Mouse (Mus musculus) forebrain, embryonic 11.5 days (tissue): ENCODE data around the gene Fry. TPM values are rescaled to one million over a fixed set of nuclear protein-coding genes. Genes with fewer than 3 reads are reported as not detected.

ENCODE experiments used
- ATAC-seq: fragments of 200-750 bp; cut with Nextera tagmentation; replicated peaks from 2 replicates; pipeline ENCODE4 v1.8.0; 2017; ENCODE audit warnings: moderate TSS enrichment; ENCODE audit not compliant: low FRiP score
- DNase-seq: peaks from one replicate; pipeline ENCODE4 v3.0.0-alpha.2; 2017; ENCODE audit warnings: low spot score
- H3K27ac ChIP-seq: fragments of 300-500 bp; sonication (generic); 2 replicates; pipeline ENCODE4 v1.5.1; 2014; ENCODE audit warnings: low read depth, low read length
- H3K27me3 ChIP-seq: fragments of 300-500 bp; sonication (generic); 2 replicates; pipeline ENCODE4 v1.6.1; 2014; ENCODE audit warnings: mild to moderate bottlenecking, low read length, mixed read lengths; ENCODE audit not compliant: control insufficient read depth, insufficient read depth
- H3K36me3 ChIP-seq: fragments of 300-500 bp; sonication (generic); 2 replicates; pipeline ENCODE4 v1.6.1; 2014; ENCODE audit warnings: mild to moderate bottlenecking, low read length, moderate library complexity, mixed read lengths; ENCODE audit not compliant: control insufficient read depth, insufficient read depth
- H3K4me1 ChIP-seq: fragments of 300-500 bp; sonication (generic); replicated peaks from 2 replicates; pipeline ENCODE4 v1.6.1; 2014; ENCODE audit warnings: low read length, mixed read lengths; ENCODE audit not compliant: control insufficient read depth, insufficient read depth
- H3K4me2 ChIP-seq: fragments of 300-500 bp; sonication (generic); 2 replicates; pipeline ENCODE4 v1.6.1; 2014; ENCODE audit warnings: low read depth, mild to moderate bottlenecking, low read length, moderate library complexity, mixed read lengths; ENCODE audit not compliant: severe bottlenecking
- H3K4me3 ChIP-seq: fragments of 300-500 bp; sonication (generic); 2 replicates; pipeline ENCODE4 v1.5.1; 2014; ENCODE audit warnings: low read depth, low read length
- H3K9ac ChIP-seq: fragments of 300-500 bp; sonication (generic); 2 replicates; pipeline ENCODE4 v1.6.1; 2014; ENCODE audit warnings: low read length
- H3K9me3 ChIP-seq: fragments of 300-500 bp; sonication (generic); 2 replicates; pipeline ENCODE4 v1.6.1; 2016; ENCODE audit warnings: low read length, mixed read lengths; ENCODE audit not compliant: control insufficient read depth
- WGBS: fragments of 180-500 bp; shearing (Covaris S2); extraction: QIAGEN DNeasy Blood & Tissue Kit; methylation state at CpG from one replicate; pipeline ENCODE4 v1.1.7; 2014; 5-methylcytosine and 5-hydroxymethylcytosine counted together
- polyA plus RNA-seq: library from polyadenylated mRNA; unstranded; fragments of >200 nt; fragmentation: Nextera tagmentation; extraction: Ambion mirVana; gene quantifications from 2 replicates; pipeline ENCODE4 v1.2.1, GENCODE M21; 2014

Gene Fry
- polyA plus RNA-seq, 1 experiment from 2014 or later: 8.4 TPM

- Histone ChIP-seq H3K4me3 (no peak overlapping the region), H3K27me3 (no peaks in the 10 kb centered on the region)
- 60% methylated on average over 2 of the region's 2 CpGs for WGBS
Observed at GRCm38 (mm10) chr5:150265953-150266352, 147.5 kb downstream of the Fry start.

GRCm38 (mm10) chr5:150268261-150268660, 149.8 kb downstream of the Fry start:
- no peaks in the 10 kb centered on the region for H3K36me3 ChIP-seq
- H3K4me1 ChIP-seq: no peaks in the 10 kb centered on the region
- no peaks in the 10 kb centered on the region for H3K27me3 ChIP-seq
- no peak for ATAC-seq
- no peak overlapping the region for H3K27ac ChIP-seq
- WGBS: 90% methylated on average over 3 of the region's 3 CpGs
- no peak for DNase-seq
- H3K4me3 ChIP-seq: no peak overlapping the region
- H3K4me2 ChIP-seq: no peak overlapping the region
- no peaks in the 10 kb centered on the region for H3K9me3 ChIP-seq
- H3K9ac ChIP-seq: no peak overlapping the region

More at GRCm38 (mm10) chr5:150265953-150266352, 147.5 kb downstream of the Fry start:
- no peak for DNase-seq
- H3K4me2 ChIP-seq: no peak overlapping the region
- no peak for ATAC-seq
- no peaks in the 10 kb centered on the region for H3K4me1 ChIP-seq
- no peaks in the 10 kb centered on the region for H3K36me3 ChIP-seq
- no peak overlapping the region for H3K27ac ChIP-seq
- H3K9me3 ChIP-seq: no peaks in the 10 kb centered on the region
- H3K9ac ChIP-seq: no peak overlapping the region

GRCm38 (mm10) chr5:150270468-150270867, 152.0 kb downstream of the Fry start:
- Histone ChIP-seq H3K4me2 (no peak overlapping the region), H3K4me3 (no peak overlapping the region), H3K27ac (no peak overlapping the region), H3K9me3 (no peaks in the 10 kb centered on the region), H3K4me1 (no peaks in the 10 kb centered on the region), H3K9ac (no peak overlapping the region), H3K27me3 (no peaks in the 10 kb centered on the region), H3K36me3 (no peaks in the 10 kb centered on the region)
- ATAC-seq (no peak), DNase-seq (no peak)
- 89% methylated on average over 4 of the region's 4 CpGs for WGBS

GRCm38 (mm10) chr5:150272173-150272572, 153.7 kb downstream of the Fry start:
- WGBS: 90% methylated on average over 9 of the region's 9 CpGs
- Histone ChIP-seq H3K27me3 (no peaks in the 10 kb centered on the region), H3K36me3 (no peaks in the 10 kb centered on the region), H3K27ac (no peak overlapping the region), H3K9ac (no peak overlapping the region), H3K4me3 (no peak overlapping the region), H3K4me1 (no peaks in the 10 kb centered on the region), H3K4me2 (no peak overlapping the region), H3K9me3 (no peaks in the 10 kb centered on the region)
- ATAC-seq (no peak), DNase-seq (no peak)

- no peaks in the 10 kb centered on the region for H3K27me3 ChIP-seq
- H3K9ac ChIP-seq: no peak overlapping the region
- DNase-seq (no peak), ATAC-seq (no peak)
- 90% methylated on average over 6 of the region's 6 CpGs for WGBS
- H3K27ac ChIP-seq: no peak overlapping the region
- H3K4me3 ChIP-seq: no peak overlapping the region
- no peak overlapping the region for H3K4me2 ChIP-seq
- no peaks in the 10 kb centered on the region for H3K9me3 ChIP-seq
- H3K36me3 ChIP-seq: no peaks in the 10 kb centered on the region
- no peaks in the 10 kb centered on the region for H3K4me1 ChIP-seq
Observed at GRCm38 (mm10) chr5:150275314-150275713, 156.9 kb downstream of the Fry start.

GRCm38 (mm10) chr5:150276611-150277010, 158.2 kb downstream of the Fry start:
- Histone ChIP-seq H3K4me1 (no peaks in the 10 kb centered on the region), H3K36me3 (no peaks in the 10 kb centered on the region), H3K9me3 (no peaks in the 10 kb centered on the region), H3K9ac (no peak overlapping the region), H3K4me3 (no peak overlapping the region), H3K4me2 (no peak overlapping the region), H3K27ac (no peak overlapping the region), H3K27me3 (no peaks in the 10 kb centered on the region)
- no peak for ATAC-seq
- no peak for DNase-seq
- WGBS: 86% methylated on average over 4 of the region's 4 CpGs

- no peaks in the 10 kb centered on the region for H3K9me3 ChIP-seq
- H3K36me3 ChIP-seq: no peaks in the 10 kb centered on the region
- no peak overlapping the region for H3K27ac ChIP-seq
- no peak overlapping the region for H3K4me2 ChIP-seq
- no peaks in the 10 kb centered on the region for H3K27me3 ChIP-seq
- no peaks in the 10 kb centered on the region for H3K4me1 ChIP-seq
- ATAC-seq (no peak), DNase-seq (no peak)
- H3K9ac ChIP-seq: no peak overlapping the region
- H3K4me3 ChIP-seq: no peak overlapping the region
- 86% methylated on average over 6 of the region's 6 CpGs for WGBS
Observed at GRCm38 (mm10) chr5:150279387-150279786, 160.9 kb downstream of the Fry start.

GRCm38 (mm10) chr5:150281084-150281483, 162.6 kb downstream of the Fry start:
- WGBS: 75% methylated on average over 2 of the region's 2 CpGs

GRCm38 (mm10) chr5:150282091-150282490, 163.6 kb downstream of the Fry start:
- Histone ChIP-seq H3K4me3 (no peak overlapping the region), H3K4me2 (no peak overlapping the region), H3K4me1 (no peaks in the 10 kb centered on the region), H3K27ac (no peak overlapping the region), H3K9ac (no peak overlapping the region), H3K36me3 (no peaks in the 10 kb centered on the region), H3K27me3 (no peaks in the 10 kb centered on the region), H3K9me3 (no peaks in the 10 kb centered on the region)
- no peak for ATAC-seq
- no peak for DNase-seq
- 88% methylated on average over 7 of the region's 7 CpGs for WGBS

More at GRCm38 (mm10) chr5:150281084-150281483, 162.6 kb downstream of the Fry start:
- Histone ChIP-seq H3K27me3 (no peaks in the 10 kb centered on the region), H3K9ac (no peak overlapping the region), H3K36me3 (no peaks in the 10 kb centered on the region), H3K4me1 (no peaks in the 10 kb centered on the region), H3K4me3 (no peak overlapping the region), H3K4me2 (no peak overlapping the region), H3K27ac (no peak overlapping the region), H3K9me3 (no peaks in the 10 kb centered on the region)
- no peak for ATAC-seq
- no peak for DNase-seq
